Mouse (Mus musculus) embryonic facial prominence, embryonic 13.5 days (tissue): ENCODE measurements around the gene Lmntd1. TPM values are rescaled to one million over a fixed set of nuclear protein-coding genes. Genes with fewer than 3 reads are reported as not detected.

Source experiments
- ATAC-seq: fragments of 200-750 bp; cut with Nextera tagmentation; 2 replicates; pipeline ENCODE4 v1.8.0; 2017; ENCODE audit warnings: low read depth; ENCODE audit not compliant: insufficient number of reproducible peaks, insufficient read depth, low FRiP score, low TSS enrichment
- H3K27ac ChIP-seq: fragments of 300-500 bp; sonication (generic); 2 replicates; pipeline ENCODE4 v1.5.1; 2015; ENCODE audit warnings: moderate library complexity, mild to moderate bottlenecking, inconsistent platforms
- H3K27me3 ChIP-seq: fragments of 300-500 bp; sonication (generic); 2 replicates; pipeline ENCODE4 v1.6.1; 2015; ENCODE audit warnings: mild to moderate bottlenecking, inconsistent platforms
- H3K36me3 ChIP-seq: fragments of 300-500 bp; sonication (generic); 2 replicates; pipeline ENCODE4 v1.6.1; 2015; ENCODE audit warnings: mild to moderate bottlenecking, inconsistent platforms
- H3K4me1 ChIP-seq: fragments of 300-500 bp; sonication (generic); 2 replicates; pipeline ENCODE4 v1.6.1; 2015; ENCODE audit warnings: inconsistent platforms
- H3K4me2 ChIP-seq: fragments of 300-500 bp; sonication (generic); 2 replicates; pipeline ENCODE4 v1.6.1; 2015; ENCODE audit warnings: moderate library complexity, mild to moderate bottlenecking, inconsistent platforms
- H3K4me3 ChIP-seq: fragments of 300-500 bp; sonication (generic); 2 replicates; pipeline ENCODE4 v1.5.1; 2015; ENCODE audit warnings: mild to moderate bottlenecking, inconsistent platforms
- H3K9ac ChIP-seq: fragments of 300-500 bp; sonication (generic); 2 replicates; pipeline ENCODE4 v1.6.1; 2015; ENCODE audit warnings: mild to moderate bottlenecking, inconsistent platforms
- H3K9me3 ChIP-seq: fragments of 300-500 bp; sonication (generic); 2 replicates; pipeline ENCODE4 v1.6.1; 2016; ENCODE audit warnings: inconsistent platforms
- WGBS: fragments of 180-500 bp; shearing (Covaris S2); methylation state at CpG from one replicate; pipeline ENCODE4 v1.1.7; 2015; ENCODE audit warnings: mixed read lengths; 5-methylcytosine and 5-hydroxymethylcytosine counted together
- polyA plus RNA-seq: library from polyadenylated mRNA; unstranded; fragments of >200 nt; fragmentation: Nextera tagmentation; extraction: Ambion mirVana; gene quantifications from 2 replicates; pipeline ENCODE4 v1.2.1, GENCODE M21; 2015

The Lmntd1 gene
- polyA plus RNA-seq, result 0.32 and 0.41 TPM in 2 replicates

- WGBS, result 82% methylated on average over 7 of the region's 7 CpGs
- Histone ChIP-seq H3K36me3 (no peaks in the 10 kb centered on the region), H3K27ac (no peak within 1 kb of the TSS), H3K4me1 (no peaks in the 10 kb centered on the region), H3K9ac (no peak within 1 kb of the TSS), H3K4me2 (no peak within 1 kb of the TSS), H3K9me3 (no peaks in the 10 kb centered on the region), H3K27me3 (no peaks in the 10 kb centered on the region), H3K4me3 (no peak within 1 kb of the TSS)
- ATAC-seq, result no peak
Observed at GRCm38 (mm10) chr6:145614219-145614618, at the start of gene Lmntd1. Lmntd1 (minus strand) TSS chr6:145614319.

DNA sequence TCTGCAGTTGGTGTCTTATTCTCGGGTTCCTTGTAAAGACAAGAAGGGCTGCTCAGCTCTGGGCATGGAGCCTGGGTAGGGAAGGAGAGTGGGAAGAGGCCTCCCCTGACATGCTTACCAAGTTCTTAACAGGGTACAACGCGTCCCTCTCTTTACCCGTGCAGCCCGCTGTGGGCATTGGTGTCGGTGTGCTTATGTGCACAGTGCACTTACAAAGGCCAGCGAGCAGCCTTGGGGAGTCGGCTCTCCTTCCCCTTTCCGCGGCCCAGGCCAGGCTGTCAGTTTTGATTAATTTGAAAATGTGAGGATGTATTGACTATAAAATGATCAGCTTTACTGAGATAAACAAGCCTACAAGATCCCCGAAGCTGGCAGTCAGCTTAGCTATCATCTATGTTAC is 46.8 kb upstream of the Lmntd1 start:
- no peak overlapping the region for H3K4me2 ChIP-seq
- no peak for ATAC-seq
- 74% methylated on average over 11 of the region's 11 CpGs for WGBS

DNA sequence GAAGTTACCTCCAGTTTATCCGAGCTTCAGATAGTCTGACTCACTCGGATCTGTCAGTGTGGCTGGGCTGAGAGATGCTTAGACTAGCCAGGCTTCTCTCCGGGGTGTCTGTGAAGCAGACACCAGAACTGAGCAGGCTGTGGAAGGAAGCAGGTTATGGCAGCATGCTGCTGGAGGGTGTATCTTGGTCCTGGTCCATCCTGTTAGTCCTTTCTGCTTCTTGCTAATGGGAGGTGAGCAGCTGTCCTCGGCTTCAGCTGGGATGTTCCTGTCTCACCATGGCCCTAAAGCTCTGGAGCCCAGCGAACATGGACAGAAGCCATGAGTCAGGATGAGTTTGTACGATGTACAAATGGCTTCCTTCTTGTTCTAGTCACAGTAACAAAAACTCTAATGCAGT is 45.0 kb upstream of the Lmntd1 start:
- Histone ChIP-seq H3K27ac (no peak overlapping the region), H3K27me3 (no peaks in the 10 kb centered on the region), H3K4me1 (peaks cover 9% of the 10 kb centered on the region), H3K4me2 (no peak overlapping the region), H3K9me3 (peaks cover 9% of the 10 kb centered on the region), H3K9ac (no peak overlapping the region), H3K36me3 (no peaks in the 10 kb centered on the region), H3K4me3 (no peak overlapping the region)
- WGBS, result 72% methylated on average over 6 of the region's 6 CpGs
- ATAC-seq, result no peak

More for the DNA sequence above, 46.8 kb upstream of the Lmntd1 start:
- Histone ChIP-seq H3K4me1 (peaks cover 9% of the 10 kb centered on the region), H3K36me3 (no peaks in the 10 kb centered on the region), H3K4me3 (no peak overlapping the region), H3K27me3 (no peaks in the 10 kb centered on the region), H3K27ac (no peak overlapping the region), H3K9ac (no peak overlapping the region), H3K9me3 (peaks cover 3% of the 10 kb centered on the region; the same call in 1 of the 2 replicates)

GRCm38 (mm10) chr6:145656740-145657591 is 42.8 kb upstream of the Lmntd1 start:
- Histone ChIP-seq H3K9ac (no peak overlapping the region), H3K4me2 (no peak overlapping the region), H3K27ac (no peak overlapping the region), H3K9me3 (peaks cover 9% of the 10 kb centered on the region), H3K36me3 (no peaks in the 10 kb centered on the region), H3K27me3 (no peaks in the 10 kb centered on the region), H3K4me1 (0 out of 2 replicates have a peak, but pooled peaks cover 7% of the 10 kb centered on the region), H3K4me3 (no peak overlapping the region)
- no peak for ATAC-seq
- WGBS, result 83% methylated on average over 15 of the region's 15 CpGs

GRCm38 (mm10) chr6:145655678-145656077 is 41.6 kb upstream of the Lmntd1 start:
- Histone ChIP-seq H3K9ac (no peak overlapping the region), H3K4me3 (no peak overlapping the region), H3K36me3 (no peaks in the 10 kb centered on the region), H3K4me2 (no peak overlapping the region), H3K9me3 (peaks cover 9% of the 10 kb centered on the region), H3K27me3 (no peaks in the 10 kb centered on the region), H3K4me1 (0 out of 2 replicates have a peak, but pooled peaks cover 7% of the 10 kb centered on the region), H3K27ac (no peak overlapping the region)
- ATAC-seq, result no peak
- WGBS, result 86% methylated on average over 1 of the region's 1 CpGs

DNA sequence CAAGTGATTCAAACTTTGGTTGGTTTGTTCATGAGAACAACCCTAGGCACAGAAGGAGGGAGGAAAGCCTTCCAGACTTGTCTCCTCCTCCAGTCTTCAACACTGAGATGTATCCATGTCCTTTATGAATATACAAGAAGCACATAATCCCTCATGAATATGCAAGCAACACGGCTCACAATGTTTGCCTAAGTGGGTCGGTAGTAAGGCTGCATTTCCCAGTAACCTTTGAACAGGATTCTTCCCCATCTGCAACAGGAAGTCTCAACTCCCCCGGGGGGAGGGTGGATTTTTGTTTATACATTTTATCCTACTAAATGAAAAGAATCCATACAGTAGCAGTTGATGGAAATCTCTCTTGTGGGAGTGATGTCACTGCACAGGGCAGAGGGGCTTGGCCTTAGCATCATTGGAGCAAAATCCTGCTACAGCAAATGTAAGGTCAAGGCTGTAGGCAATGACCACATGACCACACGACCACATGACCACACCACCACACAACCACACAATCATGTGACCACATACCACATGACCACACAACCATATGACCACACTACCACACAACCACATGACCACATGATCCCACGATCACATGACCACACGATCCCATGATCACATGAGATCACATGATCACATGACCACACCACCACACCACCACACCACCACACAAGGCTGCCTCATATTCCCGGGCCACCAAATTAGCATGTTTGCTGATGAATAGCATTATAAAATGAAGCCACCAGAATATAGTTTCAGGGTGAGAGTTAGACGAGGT is 40.1 kb upstream of the Lmntd1 start:
- 73% methylated on average over 8 of the region's 8 CpGs for WGBS

DNA sequence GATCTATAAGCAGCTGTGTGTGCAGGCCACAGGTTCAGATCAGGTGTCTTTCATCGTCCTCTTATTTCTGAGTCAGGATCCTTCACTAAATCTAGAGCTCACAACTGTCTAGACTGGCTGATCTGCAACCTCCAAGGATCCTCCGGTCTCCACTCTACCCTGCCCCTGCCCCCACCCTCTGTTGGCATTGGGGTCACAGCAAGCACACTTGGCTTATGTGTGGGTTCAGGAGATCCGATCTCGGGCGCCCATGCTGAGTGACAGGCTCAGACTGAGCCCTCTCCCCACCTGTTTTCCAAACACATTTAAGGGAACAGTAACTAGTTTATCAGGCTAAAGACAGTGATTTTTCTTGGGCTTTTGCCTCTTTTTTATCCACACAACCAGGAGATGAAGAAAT is 39.5 kb upstream of the Lmntd1 start:
- Histone ChIP-seq H3K9ac (no peak overlapping the region), H3K36me3 (no peaks in the 10 kb centered on the region), H3K4me2 (no peak overlapping the region), H3K4me3 (no peak overlapping the region), H3K27ac (no peak overlapping the region), H3K9me3 (peaks cover 9% of the 10 kb centered on the region), H3K4me1 (0 out of 2 replicates have a peak, but pooled peaks cover 4% of the 10 kb centered on the region), H3K27me3 (no peaks in the 10 kb centered on the region)
- 74% methylated on average over 5 of the region's 5 CpGs for WGBS
- ATAC-seq, result no peak

More for the DNA sequence above, 40.1 kb upstream of the Lmntd1 start:
- ATAC-seq, result no peak
- Histone ChIP-seq H3K27ac (no peak overlapping the region), H3K9ac (no peak overlapping the region), H3K4me2 (no peak overlapping the region), H3K27me3 (no peaks in the 10 kb centered on the region), H3K36me3 (no peaks in the 10 kb centered on the region), H3K4me3 (no peak overlapping the region), H3K9me3 (peaks cover 9% of the 10 kb centered on the region), H3K4me1 (0 out of 2 replicates have a peak, but pooled peaks cover 4% of the 10 kb centered on the region)

DNA sequence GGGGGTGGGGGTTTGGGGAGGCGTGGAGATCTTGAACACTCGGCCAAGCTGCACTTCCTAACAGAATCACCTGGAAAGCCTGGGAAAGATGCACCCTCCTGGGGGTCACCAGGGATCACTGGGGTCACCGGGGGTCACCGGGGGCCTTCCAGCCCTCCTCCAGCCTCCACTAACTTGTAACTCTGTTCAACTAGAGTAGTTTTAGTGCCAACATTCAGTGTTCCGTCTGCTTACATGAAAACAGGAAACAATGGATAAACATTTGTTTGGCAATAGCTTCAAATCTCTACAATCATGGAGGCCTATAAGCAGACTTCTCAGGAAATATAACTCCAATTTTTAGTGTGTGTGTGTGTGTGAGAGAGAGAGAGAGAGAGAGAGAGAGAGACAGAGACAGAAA is 38.9 kb upstream of the Lmntd1 start:
- WGBS, result 80% methylated on average over 5 of the region's 5 CpGs
- H3K9ac ChIP-seq, result no peak overlapping the region

DNA sequence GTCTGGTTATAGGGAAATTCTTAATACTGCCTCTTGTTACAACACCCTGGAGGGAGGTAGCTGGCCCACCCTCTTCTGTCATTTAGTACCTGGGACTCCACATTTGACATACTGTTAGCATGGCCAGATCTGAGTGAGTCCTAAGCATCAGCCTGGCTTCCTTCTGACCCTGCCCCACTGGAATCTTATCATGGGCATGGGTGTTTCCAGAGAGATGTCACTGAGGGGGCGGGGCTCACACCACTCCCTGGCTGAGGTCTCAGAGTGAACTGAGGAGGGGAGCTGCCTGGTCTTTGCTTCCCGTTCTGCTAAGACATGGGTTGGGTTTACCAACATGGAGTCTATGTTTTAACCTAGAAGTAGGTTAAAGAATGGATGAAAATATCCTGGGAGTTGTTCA is 37.9 kb upstream of the Lmntd1 start:
- ATAC-seq, result no peak
- no peak overlapping the region for H3K4me2 ChIP-seq
- no peak overlapping the region for H3K4me3 ChIP-seq
- H3K9ac ChIP-seq, result no peak overlapping the region
- no peaks in the 10 kb centered on the region for H3K36me3 ChIP-seq
- 0 out of 2 replicates have a peak, but pooled peaks cover 4% of the 10 kb centered on the region for H3K4me1 ChIP-seq
- no peak overlapping the region for H3K27ac ChIP-seq
- no peaks in the 10 kb centered on the region for H3K27me3 ChIP-seq
- peaks cover 9% of the 10 kb centered on the region for H3K9me3 ChIP-seq
- WGBS, result 73% methylated on average over 2 of the region's 2 CpGs

More for the DNA sequence above, 38.9 kb upstream of the Lmntd1 start:
- H3K27ac ChIP-seq, result no peak overlapping the region
- no peak overlapping the region for H3K4me2 ChIP-seq
- no peaks in the 10 kb centered on the region for H3K36me3 ChIP-seq
- no peaks in the 10 kb centered on the region for H3K27me3 ChIP-seq
- ATAC-seq, result no peak
- H3K4me1 ChIP-seq, result 0 out of 2 replicates have a peak, but pooled peaks cover 4% of the 10 kb centered on the region
- H3K9me3 ChIP-seq, result peaks cover 9% of the 10 kb centered on the region
- no peak overlapping the region for H3K4me3 ChIP-seq

DNA sequence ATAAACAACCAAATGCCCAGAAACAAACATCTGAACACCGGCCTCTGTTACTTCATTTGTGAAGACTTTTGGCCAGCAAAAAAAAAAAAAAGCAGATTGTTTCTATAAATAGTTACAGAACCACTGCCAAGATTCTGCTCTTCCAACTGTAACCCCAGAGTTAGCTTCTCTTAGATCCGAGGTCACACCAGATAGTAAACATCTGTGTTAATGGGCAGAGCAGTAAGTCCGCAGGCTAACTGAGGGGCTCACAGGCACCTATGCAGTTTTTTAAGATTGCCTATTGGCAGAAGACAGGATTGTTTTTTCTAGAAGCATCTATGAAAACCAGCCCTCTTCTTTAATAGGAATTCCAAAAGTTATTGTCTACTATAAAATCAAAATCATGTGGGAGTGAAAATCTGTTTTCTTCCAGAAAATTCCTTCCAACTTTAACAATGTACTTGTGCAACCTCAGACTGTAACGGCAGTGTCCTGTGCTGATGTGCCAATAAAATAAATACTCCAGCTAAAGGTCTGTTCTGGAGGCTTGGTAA is 26.9 kb upstream of the Lmntd1 start:
- peaks cover 5% of the 10 kb centered on the region; the same call in 1 of the 2 replicates for H3K9me3 ChIP-seq
- 0 out of 2 replicates have a peak, but pooled peaks cover 3% of the 10 kb centered on the region for H3K4me1 ChIP-seq
- no peak overlapping the region for H3K9ac ChIP-seq
- 49% methylated on average over 4 of the region's 4 CpGs for WGBS
- H3K27ac ChIP-seq, result no peak overlapping the region; the same call in none of the 2 replicates
- no peak overlapping the region for H3K4me3 ChIP-seq
- H3K4me2 ChIP-seq, result no peak overlapping the region
- no peak for ATAC-seq
- no peaks in the 10 kb centered on the region for H3K27me3 ChIP-seq
- H3K36me3 ChIP-seq, result no peaks in the 10 kb centered on the region

DNA sequence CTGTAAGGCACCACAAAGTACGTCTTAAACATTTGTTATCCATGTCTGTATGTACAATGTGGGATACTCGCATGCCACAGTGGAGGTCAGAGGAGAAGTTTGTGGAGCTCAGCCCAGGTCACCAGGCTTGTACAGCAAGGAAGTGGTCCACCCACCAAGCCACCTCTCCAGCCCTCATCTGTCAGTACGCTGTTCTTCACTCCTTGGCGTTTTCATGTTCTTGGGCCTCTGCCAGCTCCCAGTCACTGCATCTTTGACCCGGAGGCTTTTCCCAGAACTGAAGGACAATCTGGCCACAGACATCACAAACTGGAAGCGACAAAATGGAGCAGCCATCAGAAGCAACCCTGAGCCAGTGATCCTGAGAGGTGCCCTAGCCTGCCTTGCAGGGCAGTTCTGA is 24.1 kb upstream of the Lmntd1 start:
- Histone ChIP-seq H3K9ac (no peak overlapping the region), H3K27ac (no peak overlapping the region), H3K36me3 (no peaks in the 10 kb centered on the region), H3K4me3 (no peak overlapping the region), H3K4me1 (0 out of 2 replicates have a peak, but pooled peaks cover 3% of the 10 kb centered on the region), H3K27me3 (no peaks in the 10 kb centered on the region), H3K9me3 (peaks cover 5% of the 10 kb centered on the region; the same call in 1 of the 2 replicates), H3K4me2 (no peak overlapping the region)
- 92% methylated on average over 6 of the region's 6 CpGs for WGBS
- ATAC-seq, result no peak
